Mouse (Mus musculus): ENCODE measurements around the gene Gpx6. TPM values are rescaled to one million over a fixed set of nuclear protein-coding genes. Genes with fewer than 3 reads are reported as not detected.

Gene Gpx6
- polyA plus RNA-seq (2015; fragmentation: Nextera tagmentation; extraction: Ambion mirVana): 10.7 and 11.8 TPM in 2 replicates

- no peak for ATAC-seq (ENCODE audit: low FRiP score, low TSS enrichment)
- Histone ChIP-seq H3K27ac (ENCODE audit: low read length) (0 out of 2 replicates have a peak within 1 kb of the TSS, but pooled peaks have one; percentile 13), H3K27me3 (ENCODE audit: insufficient read depth, low read length) (no peaks in the 10 kb centered on the region), H3K9me3 (ENCODE audit: low read length) (no peaks in the 10 kb centered on the region), H3K9ac (replicated peaks; ENCODE audit: low read length) (no peak within 1 kb of the TSS), H3K4me1 (ENCODE audit: insufficient read depth, low read length) (peaks cover 4% of the 10 kb centered on the region; the same call in 1 of the 2 replicates), H3K36me3 (ENCODE audit: insufficient read depth, low read length) (no peaks in the 10 kb centered on the region), H3K4me3 (ENCODE audit: low read length) (no peak within 1 kb of the TSS), H3K4me2 (replicated peaks; ENCODE audit: low read depth, low read length) (no peak within 1 kb of the TSS)
- 2% methylated on average over 3 of the region's 3 CpGs for WGBS
Measured at GRCm38 (mm10) chr13:21311926-21312325, at the start of gene Gpx6. Gene Gpx6, plus strand, starts transcription at chr13:21312125.

GRCm38 (mm10) chr13:21262787-21263461 is 49.0 kb upstream of the Gpx6 start:
- H3K4me2 ChIP-seq (replicated peaks; ENCODE audit: low read depth, low read length): no peak overlapping the region
- 61% methylated on average over 4 of the region's 4 CpGs for WGBS
- peaks cover 10% of the 10 kb centered on the region for H3K4me1 ChIP-seq (ENCODE audit: insufficient read depth, low read length)
- no peaks in the 10 kb centered on the region for H3K9me3 ChIP-seq (ENCODE audit: low read length)
- H3K27ac ChIP-seq (ENCODE audit: low read length): no peak overlapping the region
- H3K9ac ChIP-seq (replicated peaks; ENCODE audit: low read length): no peak overlapping the region
- ATAC-seq (ENCODE audit: low FRiP score, low TSS enrichment): no peak
- no peaks in the 10 kb centered on the region for H3K36me3 ChIP-seq (ENCODE audit: insufficient read depth, low read length)
- H3K27me3 ChIP-seq (ENCODE audit: insufficient read depth, low read length): peaks cover 9% of the 10 kb centered on the region
- no peak overlapping the region for H3K4me3 ChIP-seq (ENCODE audit: low read length)

- peak overlapping the region; percentile 58 for H3K4me3 ChIP-seq (ENCODE audit: low read length)
- no peak for ATAC-seq (ENCODE audit: low FRiP score, low TSS enrichment)
- H3K4me1 ChIP-seq (ENCODE audit: insufficient read depth, low read length): peaks cover 9% of the 10 kb centered on the region
- H3K9ac ChIP-seq (replicated peaks; ENCODE audit: low read length): peak overlapping the region; percentile 52
- no peak overlapping the region for H3K27ac ChIP-seq (ENCODE audit: low read length)
- peaks cover 5% of the 10 kb centered on the region; the same call in 1 of the 2 replicates for H3K27me3 ChIP-seq (ENCODE audit: insufficient read depth, low read length)
- H3K9me3 ChIP-seq (ENCODE audit: low read length): no peaks in the 10 kb centered on the region
- no peaks in the 10 kb centered on the region for H3K36me3 ChIP-seq (ENCODE audit: insufficient read depth, low read length)
- WGBS: 5% methylated on average over 11 of the region's 11 CpGs
- peak overlapping the region; percentile 54 for H3K4me2 ChIP-seq (replicated peaks; ENCODE audit: low read depth, low read length)
Measured at GRCm38 (mm10) chr13:21263910-21264309, 48.0 kb upstream of the Gpx6 start.

- WGBS: 3% methylated on average over 11 of the region's 11 CpGs
- peak overlapping the region; percentile 58 for H3K4me3 ChIP-seq (ENCODE audit: low read length)
- peak overlapping the region; percentile 54 for H3K4me2 ChIP-seq (replicated peaks; ENCODE audit: low read depth, low read length)
- no peak for ATAC-seq (ENCODE audit: low FRiP score, low TSS enrichment)
- no peak overlapping the region for H3K27ac ChIP-seq (ENCODE audit: low read length)
- peaks cover 5% of the 10 kb centered on the region for H3K4me1 ChIP-seq (ENCODE audit: insufficient read depth, low read length)
- H3K36me3 ChIP-seq (ENCODE audit: insufficient read depth, low read length): no peaks in the 10 kb centered on the region
- H3K9ac ChIP-seq (replicated peaks; ENCODE audit: low read length): peak overlapping the region; percentile 52
- H3K27me3 ChIP-seq (ENCODE audit: insufficient read depth, low read length): peaks cover 5% of the 10 kb centered on the region; the same call in 1 of the 2 replicates
- no peaks in the 10 kb centered on the region for H3K9me3 ChIP-seq (ENCODE audit: low read length)
Measured at GRCm38 (mm10) chr13:21264366-21264765, 47.6 kb upstream of the Gpx6 start.

GRCm38 (mm10) chr13:21265736-21266135 is 46.2 kb upstream of the Gpx6 start:
- no peak overlapping the region for H3K4me2 ChIP-seq (replicated peaks; ENCODE audit: low read depth, low read length)
- peaks cover 5% of the 10 kb centered on the region; the same call in 1 of the 2 replicates for H3K27me3 ChIP-seq (ENCODE audit: insufficient read depth, low read length)
- H3K36me3 ChIP-seq (ENCODE audit: insufficient read depth, low read length): no peaks in the 10 kb centered on the region
- no peak for ATAC-seq (ENCODE audit: low FRiP score, low TSS enrichment)
- no peaks in the 10 kb centered on the region; the same call in 1 of the 2 replicates for H3K4me1 ChIP-seq (ENCODE audit: insufficient read depth, low read length)
- no peak overlapping the region for H3K9ac ChIP-seq (replicated peaks; ENCODE audit: low read length)
- 71% methylated on average over 2 of the region's 2 CpGs for WGBS
- H3K27ac ChIP-seq (ENCODE audit: low read length): no peak overlapping the region
- H3K4me3 ChIP-seq (ENCODE audit: low read length): no peak overlapping the region
- no peaks in the 10 kb centered on the region for H3K9me3 ChIP-seq (ENCODE audit: low read length)

GRCm38 (mm10) chr13:21267541-21267940 is 44.4 kb upstream of the Gpx6 start:
- peak overlapping the region; percentile 34 for H3K4me2 ChIP-seq (replicated peaks; ENCODE audit: low read depth, low read length)
- H3K9ac ChIP-seq (replicated peaks; ENCODE audit: low read length): no peak overlapping the region
- 25% methylated on average over 4 of the region's 4 CpGs for WGBS

GRCm38 (mm10) chr13:21268262-21268661 is 43.7 kb upstream of the Gpx6 start:
- Histone ChIP-seq H3K4me1 (ENCODE audit: insufficient read depth, low read length) (no peaks in the 10 kb centered on the region; the same call in 1 of the 2 replicates), H3K4me2 (replicated peaks; ENCODE audit: low read depth, low read length) (peak overlapping the region; percentile 34), H3K9ac (replicated peaks; ENCODE audit: low read length) (no peak overlapping the region), H3K9me3 (ENCODE audit: low read length) (no peaks in the 10 kb centered on the region), H3K27ac (ENCODE audit: low read length) (no peak overlapping the region), H3K36me3 (ENCODE audit: insufficient read depth, low read length) (no peaks in the 10 kb centered on the region), H3K4me3 (ENCODE audit: low read length) (peak overlapping the region; percentile 23), H3K27me3 (ENCODE audit: insufficient read depth, low read length) (no peaks in the 10 kb centered on the region)
- no peak for ATAC-seq (ENCODE audit: low FRiP score, low TSS enrichment)
- WGBS: 6% methylated on average over 1 of the region's 1 CpGs

More at GRCm38 (mm10) chr13:21267541-21267940, 44.4 kb upstream of the Gpx6 start:
- Histone ChIP-seq H3K36me3 (ENCODE audit: insufficient read depth, low read length) (no peaks in the 10 kb centered on the region), H3K4me1 (ENCODE audit: insufficient read depth, low read length) (no peaks in the 10 kb centered on the region; the same call in 1 of the 2 replicates), H3K27me3 (ENCODE audit: insufficient read depth, low read length) (peaks cover 3% of the 10 kb centered on the region; the same call in 1 of the 2 replicates), H3K4me3 (ENCODE audit: low read length) (peak overlapping the region; percentile 23; the same call in 1 of the 2 replicates), H3K9me3 (ENCODE audit: low read length) (no peaks in the 10 kb centered on the region), H3K27ac (ENCODE audit: low read length) (no peak overlapping the region)
- ATAC-seq (ENCODE audit: low FRiP score, low TSS enrichment): no peak

GRCm38 (mm10) chr13:21275021-21275814 is 36.7 kb upstream of the Gpx6 start:
- Histone ChIP-seq H3K4me3 (ENCODE audit: low read length) (peak overlapping the region; percentile 74), H3K9me3 (ENCODE audit: low read length) (no peaks in the 10 kb centered on the region), H3K36me3 (ENCODE audit: insufficient read depth, low read length) (no peaks in the 10 kb centered on the region), H3K27ac (ENCODE audit: low read length) (no peak overlapping the region), H3K27me3 (ENCODE audit: insufficient read depth, low read length) (peaks cover 2% of the 10 kb centered on the region; the same call in 1 of the 2 replicates), H3K4me1 (ENCODE audit: insufficient read depth, low read length) (peaks cover 6% of the 10 kb centered on the region; the same call in 1 of the 2 replicates), H3K4me2 (replicated peaks; ENCODE audit: low read depth, low read length) (peak overlapping the region; percentile 72), H3K9ac (replicated peaks; ENCODE audit: low read length) (peak overlapping the region; percentile 61)
- WGBS: under 1% methylated on average over 29 of the region's 29 CpGs
- ATAC-seq (ENCODE audit: low FRiP score, low TSS enrichment): peak; percentile 73; the same call in 1 of the 2 replicates

- H3K27me3 ChIP-seq (ENCODE audit: insufficient read depth, low read length): peaks cover 2% of the 10 kb centered on the region; the same call in 1 of the 2 replicates
- ATAC-seq (ENCODE audit: low FRiP score, low TSS enrichment): peak; percentile 79; the same call in 1 of the 2 replicates
- WGBS: under 1% methylated on average over 25 of the region's 25 CpGs
Measured at GRCm38 (mm10) chr13:21275815-21276550, 35.9 kb upstream of the Gpx6 start.

More at GRCm38 (mm10) chr13:21275815-21276550, 35.9 kb upstream of the Gpx6 start:
- peak overlapping the region; percentile 74 for H3K4me3 ChIP-seq (ENCODE audit: low read length)
- peak overlapping the region; percentile 65 for H3K9ac ChIP-seq (replicated peaks; ENCODE audit: low read length)
- H3K4me2 ChIP-seq (replicated peaks; ENCODE audit: low read depth, low read length): peak overlapping the region; percentile 72
- H3K27ac ChIP-seq (ENCODE audit: low read length): no peak overlapping the region
- H3K9me3 ChIP-seq (ENCODE audit: low read length): no peaks in the 10 kb centered on the region
- H3K36me3 ChIP-seq (ENCODE audit: insufficient read depth, low read length): no peaks in the 10 kb centered on the region
- peaks cover 6% of the 10 kb centered on the region; the same call in 1 of the 2 replicates for H3K4me1 ChIP-seq (ENCODE audit: insufficient read depth, low read length)
